Mouse (Mus musculus) megakaryocyte, adult 5-6 weeks (primary cell): ENCODE measurements around the gene Mrtfb. TPM values are rescaled to one million over a fixed set of nuclear protein-coding genes. Genes with fewer than 3 reads are reported as not detected.
"Not testable (repeated sequence)": the region's sequence is repeated elsewhere in the genome, so short reads cannot be mapped to it uniquely, and the experiment has no call there.

Source experiments
- ATAC-seq: 2 replicates; pipeline ENCODE4 v1.8.0; 2016; ENCODE audit warnings: mild to moderate bottlenecking, inconsistent platforms; ENCODE audit not compliant: poor library complexity, severe bottlenecking
- total RNA-seq, 2 experiments: library from RNA; stranded (forward) in 1 of 2; stranded (reverse) in 1 of 2; fragments of 153-499, 151-499 nt in 1 of 2; fragments of 221-1000, 200-1000 nt in 1 of 2; gene quantifications; 2 replicates each; pipeline versions ENCODE4 v1.2.3 to v1.2.4; 2015 to 2017

Gene Mrtfb
- total RNA-seq, 2 experiments from 2014 or later: 2.8 to 6.2 TPM

GRCm38 (mm10) chr16:13269426-13269825, 13.1 kb downstream of the Mrtfb start:
- ATAC-seq: no peak

GRCm38 (mm10) chr16:13276258-13276657, 20.0 kb downstream of the Mrtfb start:
- ATAC-seq: no peak

GRCm38 (mm10) chr16:13276709-13277399, 20.6 kb downstream of the Mrtfb start:
- ATAC-seq: no peak

- not testable (repeated sequence) for ATAC-seq
These were observed 30.1 kb downstream of the Mrtfb start for GRCm38 (mm10) chr16:13286425-13286824.

GRCm38 (mm10) chr16:13297860-13298259, 41.6 kb downstream of the Mrtfb start:
- ATAC-seq: no peak

- no peak for ATAC-seq
These were observed 42.7 kb downstream of the Mrtfb start for GRCm38 (mm10) chr16:13298991-13299390.

GRCm38 (mm10) chr16:13306065-13306695, 49.9 kb downstream of the Mrtfb start:
- ATAC-seq: no peak

GRCm38 (mm10) chr16:13310096-13310683, 53.9 kb downstream of the Mrtfb start:
- ATAC-seq: no peak

- ATAC-seq: no peak
These were observed 55.1 kb downstream of the Mrtfb start for GRCm38 (mm10) chr16:13311374-13311773.

- ATAC-seq: no peak
These were observed 56.9 kb downstream of the Mrtfb start for GRCm38 (mm10) chr16:13313096-13313719.

- no peak for ATAC-seq
These were observed 67.5 kb downstream of the Mrtfb start for GRCm38 (mm10) chr16:13323751-13324150.

- no peak for ATAC-seq
These were observed 70.3 kb downstream of the Mrtfb start for GRCm38 (mm10) chr16:13326622-13327021.

- no peak for ATAC-seq
These were observed 72.4 kb downstream of the Mrtfb start for GRCm38 (mm10) chr16:13328646-13329045.

GRCm38 (mm10) chr16:13329640-13330039, 73.4 kb downstream of the Mrtfb start:
- ATAC-seq: no peak; the same call in 1 of the 2 replicates

- no peak for ATAC-seq
These were observed 74.0 kb downstream of the Mrtfb start for GRCm38 (mm10) chr16:13330221-13330659.

- no peak for ATAC-seq
These were observed 75.6 kb downstream of the Mrtfb start for GRCm38 (mm10) chr16:13331898-13332297.

GRCm38 (mm10) chr16:13332536-13332935, 76.3 kb downstream of the Mrtfb start:
- ATAC-seq: no peak

GRCm38 (mm10) chr16:13333781-13334341, 77.6 kb downstream of the Mrtfb start:
- ATAC-seq: no peak

- ATAC-seq: no peak
These were observed 80.4 kb downstream of the Mrtfb start for GRCm38 (mm10) chr16:13336503-13337230.

GRCm38 (mm10) chr16:13338094-13338493, 81.8 kb downstream of the Mrtfb start:
- ATAC-seq: no peak

GRCm38 (mm10) chr16:13339433-13339832, 83.2 kb downstream of the Mrtfb start:
- ATAC-seq: no peak
